Mouse (Mus musculus) heart, postnatal 0 days (tissue): Measurements from ENCODE around the gene Stac2.

Source experiments
- CTCF ChIP-seq: IDR thresholded peaks from 2 replicates; pipeline ENCODE4 v1.5.1; 2016; ENCODE audit warnings: antibody characterized with exemption, control low read depth, low read depth
- EP300 ChIP-seq: IDR thresholded peaks from 2 replicates; pipeline ENCODE4 v1.6.1; 2016; ENCODE audit warnings: antibody characterized with exemption, low read depth

DNA sequence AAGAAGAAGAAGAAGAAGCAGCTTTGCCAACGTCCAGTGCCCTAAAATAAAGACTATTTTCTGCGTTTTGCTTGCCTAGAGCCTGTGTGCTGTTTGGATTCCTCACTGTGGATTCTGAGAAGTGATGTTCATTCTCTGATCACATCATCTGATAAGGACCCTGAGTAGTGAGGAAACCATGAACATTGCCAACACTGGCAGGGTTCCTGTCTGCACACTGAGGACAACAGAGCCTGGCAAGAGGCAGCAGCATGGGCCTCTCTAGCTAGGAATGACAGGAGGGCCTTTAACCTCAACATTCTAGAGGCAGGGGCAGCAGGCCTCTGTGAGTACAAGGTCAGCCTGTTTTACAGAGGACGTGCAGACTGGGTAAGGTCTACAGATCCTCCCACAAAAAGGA, 28.7 kb downstream of the Stac2 start:
- TF ChIP-seq EP300, result no peak
- TF ChIP-seq CTCF, result no peak
